Mouse (Mus musculus) yolk sac, embryonic 10.5 days (tissue): Measurements from ENCODE around the gene Arl4d.

ENCODE experiments used
- DNase-seq: peaks from one replicate; pipeline ENCODE4 v3.0.0-alpha.2; 2017; ENCODE audit warnings: low spot score

The Arl4d gene

DNA sequence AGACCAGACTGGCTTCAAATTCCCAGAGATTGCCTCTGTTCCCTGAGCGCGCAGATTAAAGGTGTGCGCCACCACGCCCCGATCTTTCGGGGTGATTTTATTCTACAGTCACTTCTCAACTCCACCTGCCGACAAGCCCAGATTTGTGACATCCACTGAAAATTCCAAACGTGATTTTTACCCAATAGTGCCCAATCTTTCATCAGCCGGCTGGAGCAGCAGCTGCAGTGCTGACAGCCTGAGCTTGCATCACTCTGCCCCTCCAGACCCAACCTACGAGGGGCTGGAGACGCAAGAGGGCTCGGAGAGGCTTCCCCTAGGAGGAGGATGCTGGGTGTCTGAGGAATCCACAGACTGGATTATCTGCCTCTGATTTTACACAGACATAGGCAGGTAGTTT, 12.3 kb downstream of the Arl4d start:
- no peak for DNase-seq

DNA sequence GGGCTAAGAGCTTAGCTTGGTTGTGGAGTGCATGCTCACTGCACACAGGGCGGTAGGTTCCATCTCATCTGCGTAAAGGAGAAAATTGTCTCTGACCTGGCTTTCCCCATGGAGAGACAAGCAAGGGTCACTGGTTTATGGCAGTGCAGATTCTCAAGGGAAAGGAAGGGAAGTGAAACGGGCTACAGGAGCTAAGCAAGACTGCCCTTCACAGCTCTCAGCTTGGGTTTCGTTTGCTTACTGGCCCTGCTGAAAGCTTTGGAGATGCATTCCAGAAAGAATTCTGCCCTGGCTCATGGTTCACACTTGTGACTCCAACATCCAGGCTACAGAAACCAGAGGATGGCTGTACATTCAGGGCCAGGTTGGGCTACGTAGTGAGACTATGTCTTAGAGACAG, 13.4 kb downstream of the Arl4d start:
- DNase-seq: no peak

DNA sequence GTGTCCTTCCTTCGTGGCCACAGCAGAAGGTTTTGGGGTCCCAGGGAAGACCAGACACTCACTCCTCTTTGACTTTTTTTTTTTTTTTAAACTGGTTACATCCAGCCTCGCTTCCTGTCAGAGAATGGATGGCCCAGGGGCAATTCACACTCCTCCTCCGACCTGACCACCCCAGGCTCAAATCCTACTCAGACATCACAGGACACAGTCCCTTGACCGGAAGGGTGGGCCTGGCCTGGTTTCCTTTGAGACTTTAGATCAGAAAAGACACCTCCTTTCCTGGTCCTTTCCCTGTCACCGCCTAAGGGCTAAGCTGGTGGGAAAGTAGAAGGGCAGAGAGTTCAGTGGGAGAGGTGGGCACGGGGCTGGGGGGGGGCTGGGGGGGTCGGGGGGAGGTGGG, 14.6 kb downstream of the Arl4d start:
- no peak for DNase-seq

DNA sequence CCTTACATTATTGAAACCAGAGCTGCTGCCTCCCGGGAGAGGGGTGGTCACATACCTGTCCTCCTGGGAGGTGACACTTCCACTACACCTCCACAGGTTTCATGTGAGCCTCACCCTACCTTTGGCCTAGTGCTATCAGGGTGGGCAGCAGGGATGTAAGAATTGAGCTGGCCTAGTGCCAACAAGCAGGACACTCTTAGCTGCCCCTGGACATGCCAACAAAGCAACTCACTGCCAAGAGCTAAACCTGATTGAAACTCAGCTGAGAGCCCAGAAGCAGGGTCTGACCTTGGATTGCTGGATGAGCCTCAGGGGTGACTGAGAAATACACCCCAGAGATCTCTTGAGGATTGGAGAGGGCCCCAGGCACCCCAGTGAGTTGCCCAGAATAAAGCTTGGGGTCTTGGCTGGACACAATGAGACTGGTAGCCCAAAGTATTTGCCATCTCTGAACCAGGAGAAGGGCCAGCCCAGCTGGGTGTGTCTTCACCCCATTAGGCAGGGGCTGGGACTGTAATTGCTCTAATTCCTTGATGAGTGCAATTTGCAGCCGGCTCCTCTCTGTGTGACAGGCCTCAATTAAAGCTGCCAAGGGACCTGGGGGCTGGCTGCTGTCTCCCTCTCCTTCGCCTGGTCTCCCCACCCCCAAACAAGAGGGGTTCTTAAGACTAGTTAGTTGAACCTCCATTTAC, 15.4 kb downstream of the Arl4d start:
- no peak for DNase-seq

DNA sequence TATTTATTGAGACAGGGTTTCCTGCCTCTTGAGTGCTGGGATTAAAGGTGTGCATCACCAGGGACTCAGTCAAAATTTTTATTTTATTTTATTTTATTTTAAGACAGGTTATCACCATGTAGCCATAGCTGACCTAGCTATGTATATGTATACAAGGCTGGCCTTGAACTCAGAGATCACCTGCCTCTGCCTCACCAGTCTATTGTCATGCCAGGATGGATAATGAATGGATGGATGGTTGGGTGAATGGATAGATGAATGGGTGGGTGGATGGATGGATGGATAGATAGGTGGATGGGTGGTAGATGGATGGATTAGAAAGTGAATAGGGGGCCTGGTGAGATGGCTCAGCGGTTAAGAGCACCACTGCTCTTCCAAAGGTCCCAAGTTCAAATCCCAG, 16.6 kb downstream of the Arl4d start:
- no peak for DNase-seq

DNA sequence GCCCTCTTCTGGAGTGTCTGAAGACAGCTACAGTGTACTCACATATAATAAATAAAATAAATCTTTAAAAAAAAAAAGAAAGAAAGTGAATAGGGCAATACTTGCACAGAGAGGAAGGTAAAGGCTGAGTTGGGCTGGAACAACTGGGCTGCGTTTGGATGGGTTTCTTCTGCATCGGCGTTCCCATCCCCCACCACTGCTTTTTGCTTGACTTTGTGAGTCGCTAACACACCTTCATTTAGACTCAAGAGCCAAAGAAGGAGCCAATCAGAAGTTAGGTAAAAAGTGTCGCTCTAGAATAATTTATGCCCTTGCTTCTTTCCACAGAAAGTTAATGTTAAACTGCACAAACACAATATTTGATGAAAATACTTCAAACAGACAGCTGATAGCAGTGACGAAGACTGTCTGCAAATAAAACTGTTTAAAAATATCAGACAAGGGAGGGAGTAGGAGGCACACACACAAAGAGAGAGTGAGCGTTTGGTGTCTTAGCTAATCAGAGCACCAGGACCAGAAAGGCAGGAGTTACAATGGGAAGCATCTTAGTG, 17.1 kb downstream of the Arl4d start:
- DNase-seq: no peak

DNA sequence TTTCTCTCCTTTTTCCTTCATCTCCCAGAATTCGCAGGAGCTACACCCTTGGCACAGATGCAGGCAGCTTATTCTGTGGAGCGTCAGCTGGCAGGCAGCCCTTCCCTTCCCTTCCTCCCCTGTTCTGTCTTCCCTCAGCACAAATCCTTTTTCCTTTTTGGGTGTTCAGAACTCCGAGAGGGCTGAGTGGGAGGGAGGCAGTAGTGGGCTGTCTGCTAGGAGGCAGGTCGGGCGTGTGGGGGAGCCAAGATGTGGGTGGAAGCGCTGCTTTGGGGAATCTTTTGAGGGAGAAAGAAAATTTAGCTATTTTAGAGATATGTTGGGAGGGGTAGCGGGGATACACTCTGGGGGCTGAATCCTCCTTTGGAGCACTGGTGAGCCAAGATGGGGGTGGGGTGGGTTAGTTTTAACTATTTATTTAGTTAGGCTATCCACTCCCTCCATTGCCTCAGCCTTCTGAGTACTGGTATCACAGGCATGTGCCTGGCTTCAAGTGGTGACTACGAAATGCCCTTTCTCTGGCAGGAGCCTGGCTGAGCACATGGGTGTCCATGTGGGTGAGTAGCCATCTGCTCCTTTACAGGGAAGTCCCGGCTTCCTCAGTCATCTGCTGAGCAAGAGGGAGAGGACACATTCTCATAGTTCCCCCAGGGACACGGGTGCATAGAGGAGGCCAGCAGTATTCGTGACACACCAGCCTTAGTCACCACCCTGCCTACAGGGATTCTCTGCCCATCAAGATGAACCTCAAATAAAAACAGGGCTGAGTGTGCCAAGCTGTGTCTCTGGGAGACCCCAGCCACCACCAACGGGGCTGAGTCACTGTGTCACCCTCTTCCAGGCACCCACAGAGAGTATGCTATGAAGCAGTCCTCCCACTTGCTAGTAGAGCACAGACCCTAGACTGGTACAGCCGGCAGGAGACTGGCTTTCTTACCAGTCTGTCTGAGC, 22.3 kb downstream of the Arl4d start:
- DNase-seq: no peak

DNA sequence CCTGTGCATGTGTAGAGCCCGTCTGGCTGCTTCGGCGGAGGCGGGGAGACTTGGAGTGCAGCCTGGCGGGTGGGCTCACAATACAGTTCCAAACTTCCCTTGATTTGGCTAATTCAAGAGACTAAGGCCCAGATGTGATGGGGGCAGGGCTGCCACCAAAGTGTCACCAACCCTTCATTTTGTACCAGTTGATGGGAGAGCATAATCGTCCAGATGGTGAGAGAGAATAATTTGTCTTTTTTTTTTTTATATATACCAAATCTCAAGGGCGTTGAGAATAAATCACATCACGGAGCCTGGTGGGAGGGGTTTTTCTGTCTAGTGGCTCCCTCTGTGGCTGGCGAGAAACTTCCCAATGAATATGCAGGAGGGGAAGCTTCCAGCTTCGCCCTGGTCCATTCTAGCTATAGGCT, 24.4 kb downstream of the Arl4d start:
- DNase-seq: no peak

DNA sequence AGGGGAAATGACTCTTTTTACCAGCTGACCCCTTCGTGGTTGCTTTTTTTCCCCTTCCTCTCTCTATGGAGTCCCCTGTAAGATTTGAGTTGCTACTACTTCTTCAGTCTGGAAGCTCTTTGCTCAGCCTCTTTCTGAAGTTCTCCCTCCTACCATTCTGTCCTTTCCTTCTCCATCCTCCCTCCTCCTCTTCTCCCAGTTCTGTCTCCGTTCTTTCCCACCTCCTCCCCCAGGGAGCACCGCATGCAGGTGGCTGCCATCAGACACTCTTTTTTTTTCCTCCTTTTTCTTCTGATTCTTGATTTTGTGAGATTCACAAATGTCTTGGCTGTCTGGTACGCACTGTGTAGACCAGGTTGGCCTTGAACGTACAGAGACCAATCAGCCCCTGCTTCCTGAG, 25.0 kb downstream of the Arl4d start:
- no peak for DNase-seq

DNA sequence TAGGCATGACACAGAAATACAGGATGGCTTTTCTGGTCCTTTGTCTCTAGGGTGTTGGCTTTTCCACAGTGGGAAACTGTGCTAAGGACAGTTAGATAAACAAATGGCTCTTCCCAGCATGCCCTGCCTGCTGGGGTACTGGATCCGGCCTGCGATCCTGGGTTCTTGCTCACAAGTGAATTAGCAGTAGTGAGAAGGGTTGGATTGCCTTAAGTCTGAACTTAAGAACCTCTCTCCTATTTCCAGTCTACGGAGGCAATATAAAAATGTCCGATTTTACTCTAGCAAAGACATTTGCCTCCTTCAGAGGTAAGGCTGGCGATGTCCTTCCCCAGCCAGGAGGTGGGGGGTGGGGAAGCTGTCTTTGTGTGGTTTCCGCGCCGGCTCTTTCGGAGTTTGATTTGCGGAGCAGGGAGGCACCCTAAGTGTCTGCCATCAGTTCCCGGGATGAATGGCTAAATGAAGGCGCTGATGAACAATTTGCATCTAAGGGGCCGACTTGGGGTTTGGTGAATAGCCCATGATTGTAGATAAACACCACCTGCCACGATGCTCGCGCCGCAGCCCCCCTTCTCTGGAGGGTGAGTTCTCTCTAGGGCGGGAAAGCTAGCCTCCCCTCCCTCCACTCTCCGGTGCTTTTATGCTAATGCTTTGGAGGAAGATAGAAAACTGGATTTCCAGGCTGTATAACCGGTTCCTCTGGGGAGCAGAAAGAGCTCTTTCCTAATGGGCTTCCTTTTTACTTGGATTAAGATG, 30.7 kb downstream of the Arl4d start:
- DNase-seq: no peak

DNA sequence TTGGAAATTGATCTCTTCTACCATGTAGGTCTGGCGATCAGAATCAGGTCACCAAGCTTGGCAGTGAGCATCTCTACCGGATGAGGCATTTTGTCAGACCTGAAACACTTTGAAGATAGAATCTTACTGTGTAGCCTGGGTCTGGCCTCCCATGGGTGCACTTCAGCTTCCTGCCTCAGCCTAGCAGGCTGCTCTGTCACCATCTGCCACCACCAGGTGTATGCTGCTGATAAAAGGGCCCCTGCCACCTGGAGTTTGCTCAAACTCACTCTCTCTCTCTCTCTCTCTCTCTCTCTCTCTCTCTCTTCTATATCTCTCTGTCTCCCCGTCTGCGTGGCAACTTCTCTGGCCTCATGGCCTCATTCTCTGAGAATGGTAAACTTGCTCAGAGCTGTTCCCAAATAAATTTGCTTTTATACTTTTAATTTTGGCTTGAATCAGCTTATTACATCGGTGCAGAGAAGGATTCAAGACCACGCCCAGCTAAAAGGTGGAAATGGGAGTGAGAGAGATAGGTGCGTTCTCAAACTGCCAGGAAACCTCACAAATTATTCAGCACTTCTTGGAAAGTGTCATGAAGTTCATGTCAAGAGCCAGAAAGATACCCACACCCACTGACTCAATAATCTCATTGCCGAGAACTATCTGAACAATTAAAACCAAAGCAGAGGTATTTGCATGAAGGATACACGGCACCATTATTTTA, 32.0 kb downstream of the Arl4d start:
- no peak for DNase-seq

DNA sequence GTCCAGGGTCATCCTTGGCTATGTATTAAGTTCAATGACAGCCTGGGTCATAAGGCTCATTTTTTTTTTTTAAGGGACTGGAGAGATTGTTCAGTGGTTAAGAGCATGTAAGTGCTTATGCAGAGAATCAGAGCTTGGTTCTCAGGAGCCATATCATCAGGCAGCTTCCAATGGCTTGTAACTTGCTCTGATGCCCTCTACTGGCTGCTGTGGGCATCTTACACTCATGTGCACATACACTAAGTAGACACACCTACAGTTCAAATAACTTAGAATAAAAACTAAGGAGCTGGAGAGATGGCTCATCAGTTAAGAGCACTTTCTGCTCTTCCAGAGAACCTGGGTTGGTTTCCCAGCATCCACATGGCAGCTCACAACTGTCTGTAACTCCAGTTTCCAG, 32.8 kb downstream of the Arl4d start:
- DNase-seq: no peak

DNA sequence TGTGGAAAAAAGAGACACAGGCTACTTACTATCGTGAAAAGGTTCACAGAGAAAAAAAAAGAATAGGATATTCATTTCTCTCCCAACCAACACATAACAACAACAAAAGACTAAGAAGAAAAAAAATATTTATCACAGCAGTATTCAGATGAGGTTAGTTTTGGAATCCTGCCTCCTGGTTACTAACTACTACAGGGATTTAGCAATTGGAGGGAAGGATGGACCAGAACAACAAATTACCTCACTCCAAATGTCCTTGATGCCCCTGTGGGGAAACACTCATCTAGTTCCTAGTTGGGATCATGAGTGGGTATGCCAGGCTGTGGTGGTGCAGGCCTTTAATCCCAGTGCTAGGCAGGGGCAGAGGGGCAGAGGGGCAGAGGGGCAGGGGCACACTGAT, 34.2 kb downstream of the Arl4d start:
- DNase-seq: no peak

DNA sequence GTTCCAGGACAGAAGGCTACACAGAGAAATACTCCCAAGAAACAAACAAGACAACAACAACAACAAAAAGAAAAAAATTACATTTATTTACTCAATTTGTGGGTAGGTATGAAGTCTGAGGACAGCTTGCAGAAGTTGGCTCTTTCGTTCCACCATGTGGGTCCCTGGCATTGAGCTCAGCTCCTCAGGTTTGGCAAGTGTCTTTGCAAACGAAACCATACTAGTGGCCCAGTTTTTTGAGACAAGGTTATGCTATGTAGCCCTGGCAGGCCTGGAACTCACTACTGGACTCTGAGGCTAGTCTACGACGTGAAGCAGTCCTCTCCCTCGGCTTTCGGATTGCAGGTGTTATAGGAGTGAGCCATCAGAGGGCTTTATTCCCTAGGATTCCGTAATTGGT, 34.6 kb downstream of the Arl4d start:
- DNase-seq: no peak

DNA sequence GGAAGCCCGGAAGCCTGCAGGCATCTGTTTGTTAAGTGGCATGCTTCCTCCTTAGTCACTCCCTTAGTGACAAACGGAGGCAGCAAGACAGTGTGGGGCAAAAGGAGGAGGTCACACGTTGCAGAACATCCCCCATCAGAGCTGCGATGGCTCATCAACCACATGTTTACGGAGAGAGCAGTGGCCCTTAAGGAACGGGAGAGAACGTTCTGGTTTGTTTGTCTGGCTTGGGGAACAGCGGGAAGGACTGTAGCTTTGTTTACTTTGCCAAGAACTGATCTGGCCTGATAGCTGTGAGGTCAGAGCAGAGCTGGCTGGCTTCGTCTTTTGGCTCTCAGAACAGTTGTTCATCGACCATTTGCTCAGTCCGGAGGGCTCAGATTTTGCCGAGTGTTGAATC, 35.1 kb downstream of the Arl4d start:
- DNase-seq: peak; percentile 62

DNA sequence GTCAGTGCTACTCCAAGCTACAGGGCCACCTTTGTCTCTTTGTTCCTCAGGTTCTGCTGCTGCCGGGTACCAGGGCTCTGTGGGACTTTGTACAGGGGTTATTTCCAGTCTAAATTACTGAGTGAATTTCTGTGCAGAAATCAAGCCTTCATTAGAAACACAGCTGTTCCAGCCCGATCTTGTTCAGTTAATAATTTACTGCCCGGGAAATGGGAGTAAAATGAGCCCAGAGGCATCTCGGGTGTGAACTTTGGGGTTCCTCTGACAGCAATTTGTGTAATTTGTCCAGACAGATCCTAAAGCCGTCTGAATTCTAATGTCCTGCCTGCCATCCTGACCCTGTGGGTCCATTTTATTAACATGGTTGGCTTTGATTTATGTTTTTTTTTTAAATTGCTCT, 38.7 kb downstream of the Arl4d start:
- no peak for DNase-seq

DNA sequence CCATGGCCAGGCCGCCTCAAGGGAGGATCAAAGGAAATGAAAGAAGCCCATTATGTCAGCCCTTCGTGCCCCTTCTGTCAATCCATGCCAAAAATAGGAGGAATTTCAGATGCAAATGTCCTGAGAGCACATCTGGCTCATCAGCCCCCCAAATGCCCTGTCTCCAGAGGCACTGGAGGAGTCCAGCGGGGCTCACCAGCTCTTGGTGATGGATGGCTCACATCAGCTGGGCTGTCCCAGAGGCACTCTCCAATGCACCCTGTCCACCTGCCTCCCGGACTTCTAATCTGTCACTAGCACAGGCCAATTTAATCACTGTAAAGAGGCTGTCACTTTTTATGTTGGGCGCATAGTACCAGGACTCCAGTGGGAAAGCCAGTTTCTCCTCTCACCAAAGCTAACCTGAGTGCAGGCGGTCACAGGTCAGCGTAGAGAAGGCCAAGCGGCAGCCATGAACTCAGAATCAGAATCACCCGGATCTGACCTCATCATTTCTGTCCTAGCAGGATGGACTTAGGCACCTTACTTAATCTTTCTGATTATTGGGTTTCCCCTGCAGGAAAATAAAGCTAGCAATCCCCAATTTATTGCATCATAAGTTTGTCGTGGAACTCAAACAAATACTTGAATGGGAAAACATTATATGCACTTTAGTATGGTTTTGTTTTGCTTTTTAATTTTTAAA, 41.6 kb downstream of the Arl4d start:
- DNase-seq: no peak

DNA sequence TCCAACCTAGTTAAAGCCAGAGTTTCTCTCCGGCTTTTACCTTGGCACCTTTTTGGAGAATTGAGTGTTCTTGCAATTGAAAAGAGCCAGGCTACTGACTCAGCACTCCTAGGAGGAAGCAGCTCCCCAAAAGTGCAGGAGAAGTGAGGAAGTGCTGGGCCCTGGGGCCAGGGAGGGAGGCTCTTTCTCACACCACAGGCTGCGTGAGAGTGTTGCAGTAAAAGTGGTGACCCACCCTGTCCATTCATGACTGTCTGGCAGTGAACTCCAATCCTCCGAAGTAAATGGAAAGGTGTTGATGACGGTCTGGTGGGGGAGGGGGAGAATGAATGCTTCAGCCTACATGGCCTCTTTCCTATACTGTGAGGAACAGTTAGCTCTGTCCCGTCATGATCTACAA, 43.1 kb downstream of the Arl4d start:
- no peak for DNase-seq

DNA sequence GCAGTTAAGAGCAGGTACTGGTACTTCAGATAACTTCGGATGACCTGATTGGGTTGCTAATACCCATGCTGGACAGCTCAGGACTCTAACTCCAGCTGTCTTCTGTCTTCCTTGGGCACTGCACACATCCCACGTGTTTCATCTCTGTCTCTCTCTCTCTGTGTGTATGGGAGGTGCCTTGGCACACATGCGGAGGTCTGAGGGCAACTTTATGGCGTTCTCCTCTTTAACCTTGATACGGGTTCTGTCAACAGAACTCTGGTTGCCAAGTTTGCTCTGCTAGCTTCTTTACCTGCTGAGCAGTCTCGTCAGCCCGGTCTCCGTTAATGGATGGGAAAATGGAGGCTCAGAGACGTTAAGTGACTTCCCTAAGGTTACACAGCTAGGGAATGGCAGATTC, 47.5 kb downstream of the Arl4d start:
- no peak for DNase-seq

DNA sequence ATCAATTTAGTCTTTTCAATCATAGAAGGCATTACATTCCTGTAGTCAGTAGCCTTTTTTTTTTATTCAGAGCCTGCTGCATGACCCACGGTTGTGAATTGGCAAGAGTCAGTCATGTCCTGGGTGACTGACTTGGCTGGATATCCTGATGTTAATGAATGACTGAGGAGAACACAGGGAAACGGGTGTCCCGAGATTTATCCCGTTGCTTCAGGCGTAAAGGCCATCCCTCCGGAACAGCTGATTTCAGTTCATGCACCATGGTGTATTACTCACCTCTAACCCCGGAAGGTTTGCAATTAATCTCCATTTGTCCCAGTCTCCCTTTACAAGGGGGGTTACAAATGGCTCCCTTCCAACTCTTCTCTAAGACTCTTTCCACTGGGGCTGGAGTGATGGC, 48.7 kb downstream of the Arl4d start:
- DNase-seq: no peak
